In genomic region chr6:91152892-91153548, GRCm38 (mm10) we compare ENCODE assay signal across 9 mouse cellular contexts. TPM values are rescaled to one million over a fixed set of nuclear protein-coding genes. Genes with fewer than 3 reads are reported as not detected.
DNase-seq lines count a peak whose midpoint lies in the region; ATAC-seq and TF ChIP-seq lines count a peak whose summit lies in the region.
"Had no signal": no experiment of that assay in that cellular context is flagged by ENCODE, and none has a peak within 500 bp of the region (broad histone marks: within the 10 kb centered on the region; RNA-seq: fewer than 3 reads in every experiment).

No protein-coding gene starts in this region.

- 0 out of 2 replicates have a peak overlapping the region, but pooled peaks have one; percentile 36 for H3K4me2 ChIP-seq in kidney, postnatal 0 days (ENCODE audit: low read length)
- H3K4me2 ChIP-seq in limb, embryonic 12.5 days = peak overlapping the region; percentile 54
- peak overlapping the region; percentile 52 for H3K4me2 ChIP-seq in neural tube, embryonic 15.5 days

- no peak for DNase-seq in kidney, postnatal 0 days (ENCODE audit: low spot score)
- DNase-seq in kidney, adult 11 months = no peak
- DNase-seq in forebrain, embryonic 10.5 days (ENCODE audit: extremely low spot score, low spot score) = no peak
- no peak for DNase-seq in adrenal gland, postnatal 25 days
- DNase-seq: gastrocnemius, postnatal 25 days had no signal

- no peak for TF ChIP-seq CTCF in kidney, postnatal 0 days (IDR thresholded peaks at IDR 0.05; ENCODE audit: low read depth)

- no peaks in the 10 kb centered on the region for H3K4me1 ChIP-seq in kidney, postnatal 0 days (replicated peaks; ENCODE audit: insufficient read depth, low read length)
- peaks cover 41% of the 10 kb centered on the region for H3K4me1 ChIP-seq in forebrain, embryonic 10.5 days
- H3K4me1 ChIP-seq in limb, embryonic 12.5 days (replicated peaks) = peaks cover 32% of the 10 kb centered on the region
- peaks cover 53% of the 10 kb centered on the region for H3K4me1 ChIP-seq in neural tube, embryonic 15.5 days

- H3K27me3 ChIP-seq in kidney, postnatal 0 days (ENCODE audit: insufficient read depth, low read length) = no peaks in the 10 kb centered on the region
- H3K27me3 ChIP-seq in forebrain, embryonic 10.5 days (ENCODE audit: poor library complexity, severe bottlenecking) = peaks cover 17% of the 10 kb centered on the region
- no peaks in the 10 kb centered on the region for H3K27me3 ChIP-seq in limb, embryonic 12.5 days
- no peaks in the 10 kb centered on the region for H3K27me3 ChIP-seq in neural tube, embryonic 15.5 days (replicated peaks)

- no peaks in the 10 kb centered on the region for H3K9me3 ChIP-seq in kidney, postnatal 0 days (replicated peaks; ENCODE audit: low read length)
- H3K9me3 ChIP-seq in forebrain, embryonic 10.5 days = 0 out of 2 replicates have a peak, but pooled peaks cover 3% of the 10 kb centered on the region
- 0 out of 2 replicates have a peak, but pooled peaks cover 3% of the 10 kb centered on the region for H3K9me3 ChIP-seq in limb, embryonic 12.5 days
- H3K9me3 ChIP-seq in neural tube, embryonic 15.5 days (replicated peaks) = no peaks in the 10 kb centered on the region

- no peak overlapping the region for H3K27ac ChIP-seq in kidney, postnatal 0 days
- H3K27ac ChIP-seq in forebrain, embryonic 10.5 days = peak overlapping the region; percentile 22; the same call in 1 of the 2 replicates
- peak overlapping the region; percentile 64 for H3K27ac ChIP-seq in limb, embryonic 12.5 days
- peak overlapping the region; percentile 91 for H3K27ac ChIP-seq in neural tube, embryonic 15.5 days (replicated peaks)

- no peak overlapping the region for H3K9ac ChIP-seq in kidney, postnatal 0 days (ENCODE audit: low read depth, low read length)
- no peak overlapping the region for H3K9ac ChIP-seq in limb, embryonic 12.5 days (replicated peaks)
- H3K9ac ChIP-seq in neural tube, embryonic 15.5 days (replicated peaks) = peak overlapping the region; percentile 24; the same call in 1 of the 2 replicates

- 37% methylated on average over 7 of the region's 7 CpGs for WGBS in kidney, postnatal 0 days
- 40% methylated on average over 7 of the region's 7 CpGs for WGBS in forebrain, embryonic 10.5 days
- WGBS in limb, embryonic 12.5 days = 34% methylated on average over 7 of the region's 7 CpGs
- 37% methylated on average over 7 of the region's 7 CpGs for WGBS in neural tube, embryonic 15.5 days

- no peaks in the 10 kb centered on the region for H3K36me3 ChIP-seq in kidney, postnatal 0 days (ENCODE audit: insufficient read depth, low read length)
- H3K36me3 ChIP-seq in forebrain, embryonic 10.5 days (replicated peaks) = no peaks in the 10 kb centered on the region
- H3K36me3 ChIP-seq in limb, embryonic 12.5 days = no peaks in the 10 kb centered on the region
- no peaks in the 10 kb centered on the region for H3K36me3 ChIP-seq in neural tube, embryonic 15.5 days

- H3K4me3 ChIP-seq in kidney, postnatal 0 days (replicated peaks; ENCODE audit: low read depth, low read length) = no peak overlapping the region
- H3K4me3 ChIP-seq in forebrain, embryonic 10.5 days = peak overlapping the region; percentile 42; the same call in 1 of the 2 replicates
- 0 out of 2 replicates have a peak overlapping the region, but pooled peaks have one; percentile 32 for H3K4me3 ChIP-seq in limb, embryonic 12.5 days (replicated peaks)
- H3K4me3 ChIP-seq in neural tube, embryonic 15.5 days (replicated peaks) = peak overlapping the region; percentile 30; the same call in 1 of the 2 replicates

- ATAC-seq in kidney, postnatal 0 days (replicated peaks; ENCODE audit: low FRiP score, low read depth) = no peak
- ATAC-seq in limb, embryonic 12.5 days (ENCODE audit: insufficient number of reproducible peaks, insufficient read depth, low FRiP score, low TSS enrichment, low read depth) = no peak
- ATAC-seq in neural tube, embryonic 15.5 days (ENCODE audit: low FRiP score) = no peak
- ATAC-seq in megakaryocyte, adult 5-6 weeks (ENCODE audit: poor library complexity, severe bottlenecking) = no peak
- ATAC-seq in megakaryocyte-erythroid progenitor cell, adult 5-6 weeks (replicated peaks; ENCODE audit: low FRiP score, low TSS enrichment, poor library complexity, severe bottlenecking) = no peak

RNA-seq across cellular contexts. Expression of gene Hdac11, which starts 3.4 kb away (rescaled TPM):
- 16.2 and 17.3 TPM in 2 replicates for polyA plus RNA-seq in kidney, postnatal 0 days (2015; fragmentation: Nextera tagmentation; extraction: Ambion mirVana)
- polyA plus RNA-seq in forebrain, embryonic 10.5 days (2016; fragmentation: Nextera tagmentation; extraction: Ambion mirVana) = 9.5 and 9.8 TPM in 2 replicates
- 16.4 and 16.9 TPM in 2 replicates for polyA plus RNA-seq in limb, embryonic 12.5 days (2016; fragmentation: Nextera tagmentation; extraction: Ambion mirVana)
- polyA plus RNA-seq in neural tube, embryonic 15.5 days (2015; fragmentation: Nextera tagmentation; extraction: Ambion mirVana) = 41.7 and 51.5 TPM in 2 replicates
- total RNA-seq in megakaryocyte, adult 5-6 weeks (2015) = 0.27 and 0.80 TPM in 2 replicates
- total RNA-seq in megakaryocyte, adult 5-6 weeks (2017) = 0.16 and 0.37 TPM in 2 replicates
- 6.6 and 9.9 TPM in 2 replicates for total RNA-seq in adrenal gland, postnatal 25 days (2021)
- total RNA-seq in megakaryocyte-erythroid progenitor cell, adult 5-6 weeks (2014; fragmentation: Nextera tagmentation) = 2.1 and 8.1 TPM in 2 replicates
- 0.99 and 1.0 TPM in 2 replicates for total RNA-seq in megakaryocyte-erythroid progenitor cell, adult 5-6 weeks (2017)

RNA-seq across cellular contexts. Expression of gene Nup210, which starts 36.4 kb away (rescaled TPM):
- 11.7 and 14.1 TPM in 2 replicates for polyA plus RNA-seq in kidney, postnatal 0 days (2015; fragmentation: Nextera tagmentation; extraction: Ambion mirVana)
- polyA plus RNA-seq in forebrain, embryonic 10.5 days (2016; fragmentation: Nextera tagmentation; extraction: Ambion mirVana) = 38.6 and 41.6 TPM in 2 replicates
- polyA plus RNA-seq in limb, embryonic 12.5 days (2016; fragmentation: Nextera tagmentation; extraction: Ambion mirVana) = 5.1 and 5.4 TPM in 2 replicates
- 15.4 and 18.4 TPM in 2 replicates for polyA plus RNA-seq in neural tube, embryonic 15.5 days (2015; fragmentation: Nextera tagmentation; extraction: Ambion mirVana)
- total RNA-seq in megakaryocyte, adult 5-6 weeks (2015) = 123 and 145 TPM in 2 replicates
- total RNA-seq in megakaryocyte, adult 5-6 weeks (2017) = 124 and 148 TPM in 2 replicates
- total RNA-seq in adrenal gland, postnatal 25 days (2021) = 3.9 and 6.3 TPM in 2 replicates
- total RNA-seq in megakaryocyte-erythroid progenitor cell, adult 5-6 weeks (2014; fragmentation: Nextera tagmentation) = 135 and 191 TPM in 2 replicates
- total RNA-seq in megakaryocyte-erythroid progenitor cell, adult 5-6 weeks (2017) = 76.4 and 185 TPM in 2 replicates

RNA-seq across cellular contexts. Expression of gene Fbln2, which starts 59.2 kb away (rescaled TPM):
- polyA plus RNA-seq in kidney, postnatal 0 days (2015; fragmentation: Nextera tagmentation; extraction: Ambion mirVana) = 20.9 and 22.0 TPM in 2 replicates
- polyA plus RNA-seq in forebrain, embryonic 10.5 days (2016; fragmentation: Nextera tagmentation; extraction: Ambion mirVana) = 30.5 and 35.4 TPM in 2 replicates
- 126 and 129 TPM in 2 replicates for polyA plus RNA-seq in limb, embryonic 12.5 days (2016; fragmentation: Nextera tagmentation; extraction: Ambion mirVana)
- 33.7 and 47.7 TPM in 2 replicates for polyA plus RNA-seq in neural tube, embryonic 15.5 days (2015; fragmentation: Nextera tagmentation; extraction: Ambion mirVana)
- not detected in 2 replicates for total RNA-seq in megakaryocyte, adult 5-6 weeks (2015)
- total RNA-seq in megakaryocyte, adult 5-6 weeks (2017) = not detected in 2 replicates
- 10.1 and 11.3 TPM in 2 replicates for total RNA-seq in adrenal gland, postnatal 25 days (2021)
- total RNA-seq in megakaryocyte-erythroid progenitor cell, adult 5-6 weeks (2014; fragmentation: Nextera tagmentation) = not detected in 2 replicates
- not detected in 2 replicates for total RNA-seq in megakaryocyte-erythroid progenitor cell, adult 5-6 weeks (2017)
